Mouse (Mus musculus) right cerebral cortex, postnatal 25 days (tissue): ENCODE data around the gene Ppm1h.
"Not testable (repeated sequence)": the region's sequence is repeated elsewhere in the genome, so short reads cannot be mapped to it uniquely, and the experiment has no call there.

Experiments used
- DNase-seq: peaks from one replicate; pipeline ENCODE4 v3.0.0; 2022

Gene Ppm1h

DNA sequence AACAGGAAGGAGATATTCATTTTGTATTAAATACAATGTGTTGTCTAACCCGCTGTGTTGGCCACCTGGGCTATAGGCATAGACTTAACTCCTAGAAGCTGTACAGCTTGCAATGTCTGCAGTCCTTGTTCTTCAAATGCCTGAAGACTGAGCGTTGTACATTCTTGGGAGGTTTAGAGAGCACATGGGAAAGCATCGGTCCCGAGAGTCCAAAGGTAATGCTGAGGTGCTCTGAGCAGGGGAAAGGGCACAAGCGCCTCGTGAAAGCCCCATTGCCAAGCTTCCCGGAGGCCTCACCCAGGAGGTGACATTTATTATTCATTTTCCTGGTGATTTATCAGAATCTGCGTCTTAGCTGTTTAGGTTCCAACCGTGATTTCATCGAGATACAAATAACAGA, 261.0 kb downstream of the Ppm1h start:
- no peak for DNase-seq

DNA sequence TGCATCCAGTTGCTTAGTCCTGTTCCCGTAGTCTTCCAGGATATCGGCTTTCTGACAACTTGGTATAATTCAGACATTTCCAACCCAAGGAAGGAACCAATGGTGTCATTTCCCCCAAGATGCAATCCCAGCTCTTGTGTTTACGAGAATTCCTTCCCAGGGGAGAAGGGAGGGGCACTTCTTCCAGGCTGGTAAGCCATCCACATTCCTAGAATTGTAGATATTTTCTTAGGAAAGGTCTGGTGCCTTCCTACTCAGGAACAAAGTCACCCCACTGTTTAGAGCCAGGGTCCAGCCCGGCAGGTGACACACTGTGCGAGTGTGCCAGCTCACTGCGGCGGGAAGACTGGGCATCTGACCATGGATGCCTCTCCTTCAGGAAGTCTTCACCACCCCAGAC, 264.2 kb downstream of the Ppm1h start:
- no peak for DNase-seq

GRCm38 (mm10) chr10:122943824-122944223, 265.3 kb downstream of the Ppm1h start:
- no peak for DNase-seq

GRCm38 (mm10) chr10:122944888-122945287, 266.3 kb downstream of the Ppm1h start:
- DNase-seq: no peak

DNA sequence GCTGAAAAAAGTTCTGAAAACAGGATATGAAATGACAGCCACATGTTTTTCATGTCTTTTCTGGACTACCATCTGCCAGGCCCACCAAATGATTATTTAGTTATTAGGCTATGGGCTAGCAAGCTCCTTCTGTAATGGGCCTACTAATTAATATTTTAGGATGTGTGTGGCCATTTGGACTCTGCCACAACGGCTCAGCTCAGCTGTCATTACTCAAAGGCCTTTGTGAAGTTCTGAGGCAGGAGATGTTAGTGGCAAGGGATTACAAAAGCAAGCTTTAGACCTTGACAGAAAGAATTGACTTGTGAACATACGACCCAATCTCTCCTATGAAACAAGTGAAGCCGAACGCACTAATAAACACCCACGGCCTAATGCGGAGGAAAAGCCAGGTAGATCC, 272.4 kb downstream of the Ppm1h start:
- no peak for DNase-seq

- DNase-seq: no peak
Observed at GRCm38 (mm10) chr10:122953576-122953975, 275.0 kb downstream of the Ppm1h start.

GRCm38 (mm10) chr10:122957918-122958317, 279.4 kb downstream of the Ppm1h start:
- no peak for DNase-seq

- no peak for DNase-seq
Observed at GRCm38 (mm10) chr10:122958699-122959098, 280.1 kb downstream of the Ppm1h start.

DNA sequence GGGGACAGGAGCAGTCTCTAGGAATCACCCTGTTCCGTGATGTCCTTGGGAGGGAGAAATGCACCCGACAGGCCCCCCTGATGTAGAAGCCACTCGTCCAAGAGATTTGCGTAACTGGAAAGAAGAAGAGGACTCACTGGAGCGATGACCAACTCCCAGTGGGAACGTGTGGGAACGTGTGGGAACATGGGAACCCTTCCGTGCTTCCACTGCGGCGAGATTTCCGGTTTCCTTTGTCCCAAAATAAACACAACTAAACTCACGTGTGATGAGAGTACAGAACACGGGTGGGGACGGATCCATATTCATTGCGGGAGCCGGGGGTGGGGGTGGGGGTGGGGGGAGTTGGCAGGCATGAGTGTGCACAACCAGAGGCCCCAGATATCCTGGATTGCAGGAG, 281.7 kb downstream of the Ppm1h start:
- no peak for DNase-seq

GRCm38 (mm10) chr10:122960738-122961137, 282.2 kb downstream of the Ppm1h start:
- no peak for DNase-seq

DNA sequence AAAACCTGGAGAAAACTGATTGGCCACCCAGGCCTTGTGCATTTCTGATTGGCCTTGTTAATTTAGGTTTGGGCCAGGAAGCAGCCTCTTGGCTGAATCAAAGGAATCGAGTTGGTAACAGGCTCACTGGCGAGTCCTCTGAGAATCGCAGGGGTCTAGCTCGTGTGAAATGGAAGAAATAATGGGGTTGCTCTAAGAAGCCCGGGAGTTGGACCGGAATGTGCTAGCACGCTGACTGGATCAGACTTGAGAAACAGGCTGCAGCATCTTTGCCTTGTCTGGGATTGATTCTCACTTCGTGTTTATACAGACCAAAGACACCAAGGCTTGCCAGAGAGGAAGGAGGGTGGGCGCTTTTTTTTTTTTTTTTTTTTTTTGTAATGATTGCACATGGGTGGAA, 282.9 kb downstream of the Ppm1h start:
- no peak for DNase-seq

- DNase-seq: no peak
Observed at GRCm38 (mm10) chr10:122962651-122963050, 284.1 kb downstream of the Ppm1h start.

DNA sequence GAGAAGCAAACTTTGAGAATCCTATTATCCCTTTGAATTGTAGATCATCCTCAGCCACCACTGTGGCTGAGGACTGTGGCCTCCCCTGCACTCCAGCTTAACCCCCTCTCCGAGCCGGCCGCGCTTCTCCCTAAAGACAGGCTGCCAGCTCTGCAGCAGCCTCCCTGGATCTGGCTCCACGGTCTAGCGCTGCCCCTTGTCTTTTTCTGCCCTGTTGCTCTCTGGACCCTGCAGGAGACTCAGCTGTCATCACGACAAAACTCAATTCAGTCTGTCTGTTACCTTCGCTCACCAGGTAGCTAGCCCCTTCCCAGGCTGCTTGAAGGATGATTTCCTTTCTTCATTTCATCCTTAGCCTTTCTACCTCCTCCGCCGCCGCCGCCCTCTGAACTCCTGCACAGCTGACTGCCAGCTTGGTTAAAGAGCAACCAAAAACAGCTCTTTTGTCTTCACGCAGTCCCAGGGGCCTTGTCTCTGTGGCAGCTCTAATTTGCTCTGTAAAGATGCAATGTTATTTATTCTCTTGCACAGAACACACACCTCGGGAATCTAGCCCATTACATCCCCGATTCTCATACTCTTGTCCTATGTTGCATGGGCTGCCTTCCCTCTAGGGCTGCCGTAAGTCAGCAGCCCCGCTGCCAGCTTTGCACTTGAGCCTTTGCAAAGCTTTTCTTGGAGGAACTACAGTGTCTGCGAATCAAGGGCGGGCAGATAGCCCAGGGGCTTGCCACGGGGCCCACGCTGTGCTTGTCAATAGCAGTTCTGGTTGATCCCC, 285.1 kb downstream of the Ppm1h start:
- no peak for DNase-seq

DNA sequence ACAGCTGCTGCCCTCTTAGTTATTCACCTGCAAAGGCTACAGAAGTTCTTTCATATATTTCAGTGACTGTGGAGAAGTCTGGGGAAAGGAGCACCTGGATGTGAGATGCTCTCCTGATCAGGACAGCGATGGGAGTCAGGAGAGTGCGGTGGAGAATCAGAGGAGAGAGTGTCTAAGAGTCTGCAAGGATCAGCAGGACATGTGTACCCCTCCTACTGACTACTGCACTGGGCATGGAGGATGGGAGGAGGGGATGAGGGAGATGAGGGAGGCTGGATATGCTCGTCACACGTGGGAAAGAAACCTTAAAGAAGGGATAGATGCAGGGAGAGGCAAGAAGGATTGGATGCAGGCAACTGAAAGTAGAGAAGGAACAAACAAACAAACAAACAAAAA, 285.7 kb downstream of the Ppm1h start:
- DNase-seq: no peak

DNA sequence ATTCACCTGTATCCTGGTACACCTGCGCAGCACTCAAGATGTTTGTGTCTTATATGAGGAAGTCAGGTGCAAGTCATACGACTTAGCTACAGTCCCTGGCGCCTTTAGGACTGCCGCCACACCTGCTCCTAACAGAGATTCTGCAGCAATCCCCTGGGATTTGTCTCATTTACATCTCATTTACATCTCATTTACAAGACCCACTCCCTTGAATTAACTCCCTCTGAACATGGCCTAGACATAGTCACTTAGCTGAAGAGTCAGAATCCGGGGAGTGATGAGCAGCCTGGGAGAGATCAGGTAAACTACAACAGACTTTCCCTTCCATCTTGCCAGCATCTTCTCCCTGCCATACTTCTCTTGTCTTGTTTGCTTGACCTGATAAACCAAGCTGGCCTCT, 287.1 kb downstream of the Ppm1h start:
- not testable (repeated sequence) for DNase-seq

DNA sequence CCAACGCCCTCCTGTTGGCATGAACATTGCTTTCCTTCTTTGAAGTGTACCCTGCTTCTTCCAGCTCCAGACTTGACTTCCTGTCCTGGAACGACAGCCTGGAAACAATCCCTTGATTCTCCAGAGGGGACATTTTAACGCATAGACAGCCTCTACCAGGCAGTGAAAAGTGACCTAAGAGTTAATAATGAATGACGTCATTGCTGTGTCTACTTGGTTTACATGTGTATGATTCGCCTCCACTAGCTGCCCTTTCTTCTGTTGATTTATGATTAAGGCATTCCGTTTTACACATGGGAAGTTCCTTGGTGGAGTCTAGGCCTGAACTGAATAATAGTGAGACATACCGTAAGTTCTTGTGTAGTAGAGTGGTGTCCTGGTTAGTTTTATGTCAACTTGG, 287.9 kb downstream of the Ppm1h start:
- no peak for DNase-seq

DNA sequence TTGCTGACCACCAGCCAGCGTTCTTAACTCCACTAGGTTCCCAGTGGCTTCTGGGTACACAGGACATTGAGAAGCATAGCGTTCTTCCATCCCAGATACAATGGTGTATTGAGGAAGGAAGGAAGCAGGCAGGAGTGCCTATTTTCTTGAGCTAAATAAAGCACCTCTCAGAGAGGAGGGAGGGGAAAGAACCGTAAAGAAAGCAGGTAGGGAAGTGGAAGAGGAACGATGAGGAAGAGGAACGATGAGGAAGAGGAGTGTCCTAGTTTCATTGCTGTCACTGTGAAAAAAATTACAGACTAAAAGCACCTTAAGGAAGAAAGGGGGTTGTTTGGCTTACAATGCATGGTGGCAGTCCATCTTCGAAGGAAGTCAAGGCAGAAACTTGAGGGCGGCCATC, 291.6 kb downstream of the Ppm1h start:
- no peak for DNase-seq

GRCm38 (mm10) chr10:122973241-122973640, 294.7 kb downstream of the Ppm1h start:
- DNase-seq: no peak

- DNase-seq: no peak
Observed at GRCm38 (mm10) chr10:122976038-122976437, 297.5 kb downstream of the Ppm1h start.

- no peak for DNase-seq
Observed at GRCm38 (mm10) chr10:122979356-122979755, 300.8 kb downstream of the Ppm1h start.

GRCm38 (mm10) chr10:122980123-122980522, 301.6 kb downstream of the Ppm1h start:
- no peak for DNase-seq

DNA sequence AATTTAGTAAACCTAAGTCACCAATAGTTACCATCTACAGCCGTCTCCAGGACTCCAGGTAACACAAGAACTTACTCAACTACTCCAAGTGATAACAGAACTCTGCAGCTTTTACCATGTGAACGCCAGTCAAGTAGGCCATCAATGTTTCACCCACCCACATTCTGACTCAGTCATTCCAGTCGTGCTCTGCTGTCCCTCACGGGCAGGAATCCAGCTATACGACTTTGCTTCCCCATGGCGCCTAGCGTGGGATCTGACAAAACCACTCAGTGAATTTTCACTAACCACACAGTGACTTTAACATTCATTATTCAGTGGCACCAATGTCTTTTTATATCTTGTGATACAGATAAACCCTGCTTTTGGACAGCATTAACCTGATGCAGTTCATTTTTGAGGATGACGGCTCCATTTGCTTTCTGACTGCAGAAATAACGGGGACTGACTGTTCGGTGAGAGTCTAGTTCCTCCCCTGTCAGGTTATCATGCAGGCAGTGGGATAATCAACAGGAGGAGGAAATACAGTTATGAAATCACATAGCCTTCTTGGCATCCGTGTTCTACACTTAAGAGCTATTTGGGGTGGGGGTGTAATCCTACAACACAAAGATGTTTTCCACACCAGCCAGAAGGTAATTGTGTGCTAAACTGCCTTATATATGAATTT, 304.5 kb downstream of the Ppm1h start:
- no peak for DNase-seq

DNA sequence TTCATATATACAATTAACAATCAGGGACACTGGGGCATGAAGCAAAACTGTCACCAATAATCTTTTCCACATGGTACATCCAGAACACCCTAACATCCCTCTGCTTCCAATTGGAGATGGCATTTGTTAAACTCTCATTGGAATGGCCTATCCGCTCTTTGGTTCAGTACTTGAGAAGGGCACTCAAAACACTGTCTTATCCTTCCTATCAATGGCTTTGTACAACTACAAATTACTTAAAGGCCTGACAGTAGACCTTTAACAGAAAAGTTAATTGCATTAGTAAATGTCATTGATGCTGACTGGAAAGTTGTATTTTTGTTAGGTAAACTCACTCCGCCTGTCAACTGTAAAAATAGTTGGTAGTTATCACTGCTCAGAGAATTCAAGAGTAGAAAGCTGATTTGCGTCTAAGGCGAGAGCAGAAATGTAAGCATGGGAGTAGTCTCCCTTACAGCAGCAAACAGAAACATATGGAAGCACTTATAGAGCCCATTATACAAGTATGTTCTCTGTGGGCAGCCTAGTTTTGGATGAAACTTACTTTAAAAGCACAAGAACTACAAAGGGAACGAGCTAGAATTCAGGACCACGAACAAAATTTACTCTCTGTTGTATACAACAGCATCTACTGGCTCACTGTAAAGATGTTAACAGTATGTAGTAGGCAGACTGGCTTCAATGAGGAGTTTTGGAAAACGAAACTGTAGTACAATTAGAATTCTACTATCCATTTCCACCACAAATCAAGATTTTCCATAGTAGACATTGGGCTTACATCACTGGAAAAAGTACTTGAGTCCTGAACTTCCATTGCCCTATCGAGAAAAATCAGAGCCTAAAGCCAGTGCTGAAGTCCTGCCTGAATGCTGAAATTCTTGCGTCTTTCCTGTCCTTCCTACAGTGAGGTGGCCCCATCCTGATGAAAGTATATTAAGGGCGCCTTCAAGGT, 305.3 kb downstream of the Ppm1h start:
- no peak for DNase-seq
